Mouse (Mus musculus) liver, embryonic 14.5 days (tissue): ENCODE results near the gene Parp2. TPM values are rescaled to one million over a fixed set of nuclear protein-coding genes. Genes with fewer than 3 reads are reported as not detected.
"Not testable (repeated sequence)": the region's sequence is repeated elsewhere in the genome, so short reads cannot be mapped to it uniquely, and the experiment has no call there.

Experiments used
- ATAC-seq: fragments of 200-750 bp; cut with Nextera tagmentation; 2 replicates; pipeline ENCODE4 v1.8.0; 2017; ENCODE audit warnings: moderate number of reproducible peaks, mild to moderate bottlenecking, moderate library complexity; ENCODE audit not compliant: insufficient read depth
- DNase-seq, 3 experiments: peaks; one replicate each; pipeline ENCODE4 v3.0.0-alpha.2; 2012 to 2013; ENCODE audit warnings: low read depth in 3 of 3, low spot score in 3 of 3
- H3K27ac ChIP-seq: fragments of 300-500 bp; sonication (generic); 2 replicates; pipeline ENCODE4 v1.5.1; 2014; ENCODE audit warnings: moderate library complexity, mild to moderate bottlenecking, control low read depth, inconsistent platforms
- H3K27me3 ChIP-seq: fragments of 300-500 bp; sonication (generic); 2 replicates; pipeline ENCODE4 v1.6.1; 2014; ENCODE audit warnings: mild to moderate bottlenecking, low read length, moderate library complexity; ENCODE audit not compliant: control insufficient read depth, insufficient read depth
- H3K36me3 ChIP-seq: fragments of 300-500 bp; sonication (generic); replicated peaks from 2 replicates; pipeline ENCODE4 v1.6.1; 2014; ENCODE audit warnings: low read depth; ENCODE audit not compliant: control insufficient read depth, insufficient read depth
- H3K4me1 ChIP-seq, 2 experiments: fragments of 200-500 bp in 1 of 2; fragments of 300-500 bp in 1 of 2; sonication (generic) in 1 of 2; replicated peaks; 2 replicates each; pipeline ENCODE4 v1.6.1; 2012 to 2014; ENCODE audit warnings: antibody characterized with exemption in 1 of 2, inconsistent platforms in 1 of 2, low read length in 1 of 2; ENCODE audit not compliant: control insufficient read depth in 2 of 2, insufficient read depth in 2 of 2
- H3K4me2 ChIP-seq: fragments of 300-500 bp; sonication (generic); 2 replicates; pipeline ENCODE4 v1.6.1; 2014; ENCODE audit warnings: low read depth, mild to moderate bottlenecking, control low read depth, moderate library complexity
- H3K4me3 ChIP-seq, 2 experiments: fragments of 200-500 bp in 1 of 2; fragments of 300-500 bp in 1 of 2; sonication (generic) in 1 of 2; 2 replicates each; pipeline ENCODE4 v1.5.1; 2012 to 2014; ENCODE audit warnings: low read depth in 2 of 2, low read length in 2 of 2, mild to moderate bottlenecking in 2 of 2, control low read depth in 1 of 2, inconsistent platforms in 1 of 2, moderate library complexity in 1 of 2; ENCODE audit not compliant: insufficient read depth in 1 of 2
- H3K9ac ChIP-seq: fragments of 300-500 bp; sonication (generic); replicated peaks from 2 replicates; pipeline ENCODE4 v1.6.1; 2014; ENCODE audit warnings: mild to moderate bottlenecking, control low read depth, moderate library complexity
- H3K9me3 ChIP-seq: fragments of 300-500 bp; sonication (generic); 2 replicates; pipeline ENCODE4 v1.6.1; 2016; ENCODE audit warnings: low read length, mixed read lengths; ENCODE audit not compliant: control insufficient read depth
- CTCF ChIP-seq: IDR thresholded peaks from 2 replicates; pipeline ENCODE4 v1.5.1; 2016; ENCODE audit warnings: antibody characterized with exemption, low read depth, control low read depth
- EP300 ChIP-seq: IDR thresholded peaks from 2 replicates; pipeline ENCODE4 v1.6.1; 2016; ENCODE audit warnings: antibody characterized with exemption, low read depth
- WGBS: fragments of 180-500 bp; shearing (Covaris S2); extraction: QIAGEN DNeasy Blood & Tissue Kit; methylation state at CpG from one replicate; pipeline ENCODE4 v1.1.7; 2014; ENCODE audit not compliant: insufficient replicate concordance; 5-methylcytosine and 5-hydroxymethylcytosine counted together
- polyA plus RNA-seq, 2 experiments: library from polyadenylated mRNA; depleted of rRNA in 1 of 2; stranded (reverse) in 1 of 2; unstranded in 1 of 2; fragments of >200 nt; fragmentation: Nextera tagmentation in 1 of 2; extraction: Ambion mirVana in 1 of 2; gene quantifications; 2 replicates each; pipeline versions ENCODE4 v1.2.1 to v1.2.3; 2012 to 2014

Parp2 gene
- polyA plus RNA-seq, 2 experiments, result 31.3 to 32.9 TPM

GRCm38 (mm10) chr14:50855788-50856187 is 48.1 kb downstream of the Parp2 start:
- Histone ChIP-seq H3K9ac (no peak overlapping the region), H3K27ac (no peak overlapping the region), H3K4me3 (no peak overlapping the region), H3K4me2 (no peak overlapping the region), H3K4me1 (no peaks in the 10 kb centered on the region), H3K36me3 (no peaks in the 10 kb centered on the region), H3K9me3 (no peaks in the 10 kb centered on the region), H3K27me3 (no peaks in the 10 kb centered on the region)
- DNase-seq (no peak), ATAC-seq (no peak)
- TF ChIP-seq EP300 (no peak), CTCF (no peak)
- WGBS, result 74% methylated on average over 5 of the region's 5 CpGs

GRCm38 (mm10) chr14:50862641-50863040 is 55.0 kb downstream of the Parp2 start:
- ATAC-seq (no peak), DNase-seq (no peak)
- no peak overlapping the region for H3K4me2 ChIP-seq
- H3K9me3 ChIP-seq, result no peaks in the 10 kb centered on the region
- no peaks in the 10 kb centered on the region for H3K4me1 ChIP-seq
- H3K4me3 ChIP-seq, result no peak overlapping the region
- no peaks in the 10 kb centered on the region for H3K27me3 ChIP-seq
- no peak overlapping the region for H3K27ac ChIP-seq
- no peak for TF ChIP-seq CTCF
- TF ChIP-seq EP300, result no peak
- WGBS, result 60% methylated on average over 10 of the region's 10 CpGs
- no peaks in the 10 kb centered on the region for H3K36me3 ChIP-seq
- no peak overlapping the region for H3K9ac ChIP-seq

- DNase-seq, ATAC-seq, H3K4me1 ChIP-seq, H3K9ac ChIP-seq, H3K36me3 ChIP-seq, H3K4me3 ChIP-seq, H3K27me3 ChIP-seq, H3K4me2 ChIP-seq, H3K9me3 ChIP-seq, H3K27ac ChIP-seq: not testable (repeated sequence)
Measured at GRCm38 (mm10) chr14:50865005-50865404, 57.4 kb downstream of the Parp2 start.

GRCm38 (mm10) chr14:50866966-50867365 is 59.3 kb downstream of the Parp2 start:
- Histone ChIP-seq H3K4me1 (peaks cover 0 to 7% of the 10 kb centered on the region in 2 experiments; a peak in 2 of 4 replicates), H3K27ac (no peak overlapping the region), H3K9ac (no peak overlapping the region), H3K4me3 (no peak overlapping the region), H3K27me3 (no peaks in the 10 kb centered on the region), H3K4me2 (no peak overlapping the region), H3K9me3 (no peaks in the 10 kb centered on the region), H3K36me3 (no peaks in the 10 kb centered on the region)
- ATAC-seq (no peak), DNase-seq (no peak)
- no peak for TF ChIP-seq CTCF
- TF ChIP-seq EP300, result no peak
- 78% methylated on average over 3 of the region's 3 CpGs for WGBS

- H3K9ac ChIP-seq, result no peak overlapping the region
- no peak overlapping the region for H3K4me3 ChIP-seq
- no peak for TF ChIP-seq EP300
- TF ChIP-seq CTCF, result no peak
- ATAC-seq, result no peak
- H3K27me3 ChIP-seq, result no peaks in the 10 kb centered on the region
- H3K4me1 ChIP-seq, result peaks cover 0 to 7% of the 10 kb centered on the region in 2 experiments; a peak in 2 of 4 replicates
- H3K9me3 ChIP-seq, result no peaks in the 10 kb centered on the region
- WGBS, result 45% methylated on average over 4 of the region's 4 CpGs
- H3K27ac ChIP-seq, result no peak overlapping the region
- no peak overlapping the region for H3K4me2 ChIP-seq
- no peak for DNase-seq
- no peaks in the 10 kb centered on the region for H3K36me3 ChIP-seq
Measured at GRCm38 (mm10) chr14:50868211-50868610, 60.6 kb downstream of the Parp2 start.

GRCm38 (mm10) chr14:50868656-50869055 is 61.0 kb downstream of the Parp2 start:
- no peak for DNase-seq
- TF ChIP-seq CTCF (no peak), EP300 (no peak)
- no peak overlapping the region for H3K4me3 ChIP-seq
- no peak overlapping the region for H3K4me2 ChIP-seq
- H3K9me3 ChIP-seq, result no peaks in the 10 kb centered on the region
- ATAC-seq, result no peak
- peaks cover 0 to 7% of the 10 kb centered on the region in 2 experiments; a peak in 2 of 4 replicates for H3K4me1 ChIP-seq
- H3K27ac ChIP-seq, result no peak overlapping the region
- no peaks in the 10 kb centered on the region for H3K27me3 ChIP-seq
- H3K9ac ChIP-seq, result no peak overlapping the region
- WGBS, result 74% methylated on average over 5 of the region's 5 CpGs
- no peaks in the 10 kb centered on the region for H3K36me3 ChIP-seq
